Mouse (Mus musculus) sigmoid colon, adult 10 weeks (tissue): ENCODE measurements around the gene Hepacam2. TPM values are rescaled to one million over a fixed set of nuclear protein-coding genes. Genes with fewer than 3 reads are reported as not detected.

Source experiments
- polyA plus RNA-seq: library from polyadenylated mRNA; stranded (reverse); fragments of 350-450 nt; fragmentation: Illumina TruSeq; extraction: RNeasy Lipid Tissue Mini Kit (QIAGEN cat#74804); gene quantifications from one replicate; pipeline ENCODE4 v1.2.3, GENCODE M21; 2014; ENCODE audit warnings: low read depth, low replicate concordance

Hepacam2 gene
- 445 TPM for polyA plus RNA-seq

GRCm38 (mm10) chr6:3498162-3498848 lies at the start of gene Hepacam2, which contains the start of gene Vps50:
Hepacam2 (minus strand) TSS chr6:3498298.
Vps50 (plus strand) TSS chr6:3498382.

Other genes starting within 250 kb of the Hepacam2 start
- gene Samd9l, start 98.7 kb downstream of the Hepacam2 start, polyA plus RNA-seq, result 285 TPM
- 83.5 TPM for gene Vps50, start 84 bp upstream of the Hepacam2 start, polyA plus RNA-seq